In the genomic region with DNA sequence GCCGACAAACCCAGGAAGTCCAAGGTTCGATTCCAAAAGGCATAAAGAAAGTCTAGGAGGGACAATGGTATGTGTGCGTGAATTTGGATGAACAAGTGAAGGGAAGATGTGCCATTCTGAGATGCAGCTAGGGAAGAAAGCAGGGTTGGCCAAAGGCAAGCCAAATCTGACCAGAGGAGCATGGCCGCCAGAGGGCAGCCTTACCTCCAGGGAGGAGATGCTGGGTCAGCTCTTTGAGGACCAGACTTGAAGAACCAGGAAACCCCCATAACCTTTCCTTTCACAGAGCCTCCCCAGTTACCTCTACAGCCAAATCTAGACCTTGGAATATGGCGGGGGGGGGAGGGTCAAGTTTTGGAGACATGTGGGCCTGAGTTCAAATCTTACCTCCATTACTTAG, we compare ENCODE assay signal across 8 mouse cellular contexts.
A peak's percentile ranks its signal among the peaks of the same experiment; 100 is the strongest.
DNase-seq lines count a peak whose midpoint lies in the region; TF ChIP-seq lines count a peak whose summit lies in the region.

No protein-coding gene starts in this region.

- no peak for TF ChIP-seq POLR2A in embryonic fibroblast, embryonic 13.5 days (IDR thresholded peaks at IDR 0.05; ENCODE audit: low read depth, low read length)
- TF ChIP-seq POLR2A in liver, adult 2 months (IDR thresholded peaks at IDR 0.05; ENCODE audit: extremely low read depth, insufficient read depth, low read length) = no peak
- no peak for TF ChIP-seq POLR2A in spleen, adult 2 months (IDR thresholded peaks at IDR 0.05; ENCODE audit: low read depth, low read length)

- no peaks in the 10 kb centered on the region for H3K36me3 ChIP-seq in liver, adult 2 months (ENCODE audit: control insufficient read depth, insufficient read depth, low read length)
- peaks cover 8% of the 10 kb centered on the region for H3K36me3 ChIP-seq in spleen, adult 2 months (ENCODE audit: control insufficient read depth, insufficient read depth, low read length)

- TF ChIP-seq CTCF in embryonic fibroblast, embryonic 13.5 days (IDR thresholded peaks at IDR 0.05; ENCODE audit: borderline replicate concordance, insufficient read depth, low read length) = peak; percentile 69
- peak; percentile 86 for TF ChIP-seq CTCF in liver, adult 2 months (IDR thresholded peaks at IDR 0.05; ENCODE audit: low read depth, low read length)
- TF ChIP-seq CTCF in spleen, adult 2 months (IDR thresholded peaks at IDR 0.05; ENCODE audit: extremely low read depth, insufficient read depth, insufficient read length, insufficient replicate concordance) = peak; percentile 64; the same call in 1 of the 2 replicates

- H3K27me3 ChIP-seq in liver, adult 2 months (ENCODE audit: control insufficient read depth, insufficient read depth, low read length) = no peaks in the 10 kb centered on the region
- no peaks in the 10 kb centered on the region for H3K27me3 ChIP-seq in spleen, adult 2 months (ENCODE audit: control insufficient read depth, insufficient read depth, low read length)

- no peak overlapping the region for H3K27ac ChIP-seq in embryonic fibroblast, embryonic 13.5 days (ENCODE audit: insufficient read depth, low read length)
- H3K27ac ChIP-seq in liver, adult 2 months (replicated peaks; ENCODE audit: insufficient read depth, low read depth, low read length) = no peak overlapping the region
- no peak overlapping the region for H3K27ac ChIP-seq in spleen, adult 2 months (ENCODE audit: insufficient read depth, low read length)

- peak; percentile 43 for DNase-seq in cerebellum, adult 11 months
- no peak for DNase-seq in cerebellum, adult 11-12 months
- peak; percentile 51 to 69 for DNase-seq in left cerebral cortex, adult 18-20 months (ENCODE audit: low spot score in 2 of 2)
- DNase-seq in left cerebral cortex, adult 11 months (ENCODE audit: low spot score) = no peak
- peak; percentile 14 for DNase-seq in adrenal gland, adult 8-10 months
- DNase-seq in liver, adult 2 months (ENCODE audit: extremely low read depth, low read depth, low spot score) = peak; percentile 14
- DNase-seq in spleen, adult 2 months (ENCODE audit: low read depth in 1 of 2, low spot score in 2 of 2) = peak; percentile 12 to 60

- H3K9ac ChIP-seq in liver, adult 2 months (ENCODE audit: low read depth, low read length) = no peak overlapping the region

- H3K79me2 ChIP-seq in liver, adult 2 months (ENCODE audit: control insufficient read depth, insufficient read depth, low read length) = no peaks in the 10 kb centered on the region

- H3K4me3 ChIP-seq in embryonic fibroblast, embryonic 13.5 days (ENCODE audit: insufficient read depth, low read length) = no peak overlapping the region
- H3K4me3 ChIP-seq in liver, adult 2 months (ENCODE audit: insufficient read depth, low read depth, low read length) = no peak overlapping the region
- H3K4me3 ChIP-seq in spleen, adult 2 months (ENCODE audit: extremely low read depth, insufficient read depth, insufficient read length) = no peak overlapping the region

- H3K4me1 ChIP-seq in embryonic fibroblast, embryonic 13.5 days (ENCODE audit: control insufficient read depth, insufficient read depth, low read length) = no peaks in the 10 kb centered on the region
- no peaks in the 10 kb centered on the region for H3K4me1 ChIP-seq in liver, adult 2 months (ENCODE audit: control insufficient read depth, insufficient read depth, low read length)
- H3K4me1 ChIP-seq in spleen, adult 2 months (ENCODE audit: control insufficient read depth, insufficient read depth, insufficient read length) = no peaks in the 10 kb centered on the region

- WGBS in liver, adult 2 months = 40% methylated on average over 5 of the region's 5 CpGs
- WGBS in spleen, adult 2 months = 59% methylated on average over 5 of the region's 5 CpGs

Comparison
In these comparisons a context has a peak if more than half of its experiments do, and no peak if none do; other contexts are left out.
1. DNase-seq: peak in cerebellum, adult 11 months (single experiment), left cerebral cortex, adult 18-20 months (2 of 2), adrenal gland, adult 8-10 months (single experiment), liver, adult 2 months (single experiment) and spleen, adult 2 months (2 of 2); none in cerebellum, adult 11-12 months (single experiment) and left cerebral cortex, adult 11 months (single experiment).
2. Peak in every context shown above with its lines, with median percentiles within 50 percentile points of each other: CTCF ChIP-seq.